Mouse (Mus musculus) neural tube, embryonic 14.5 days (tissue): ENCODE results near the gene Amt. TPM values are rescaled to one million over a fixed set of nuclear protein-coding genes. Genes with fewer than 3 reads are reported as not detected.
A peak's percentile ranks its signal among the peaks of the same experiment; 100 is the strongest.

Experiments used
- ATAC-seq: fragments of 200-750 bp; cut with Nextera tagmentation; 2 replicates; pipeline ENCODE4 v1.8.0; 2017; ENCODE audit warnings: low read depth, mild to moderate bottlenecking, moderate TSS enrichment, moderate library complexity
- H3K27ac ChIP-seq: fragments of 300-500 bp; sonication (generic); 2 replicates; pipeline ENCODE4 v1.5.1; 2014; ENCODE audit warnings: low read depth, mild to moderate bottlenecking, control low read depth, low read length, moderate library complexity, mixed read lengths
- H3K27me3 ChIP-seq: fragments of 300-500 bp; sonication (generic); 2 replicates; pipeline ENCODE4 v1.6.1; 2014; ENCODE audit warnings: low read length; ENCODE audit not compliant: control insufficient read depth, insufficient read depth
- H3K36me3 ChIP-seq: fragments of 300-500 bp; sonication (generic); 2 replicates; pipeline ENCODE4 v1.6.1; 2014; ENCODE audit warnings: low read length, mixed read lengths; ENCODE audit not compliant: control insufficient read depth, insufficient read depth
- H3K4me1 ChIP-seq: fragments of 300-500 bp; sonication (generic); 2 replicates; pipeline ENCODE4 v1.6.1; 2014; ENCODE audit warnings: low read length; ENCODE audit not compliant: control insufficient read depth, insufficient read depth
- H3K4me2 ChIP-seq: fragments of 300-500 bp; sonication (generic); 2 replicates; pipeline ENCODE4 v1.6.1; 2014; ENCODE audit warnings: mild to moderate bottlenecking, low read depth, low read length, control low read depth
- H3K4me3 ChIP-seq: fragments of 300-500 bp; sonication (generic); 2 replicates; pipeline ENCODE4 v1.5.1; 2014; ENCODE audit warnings: low read depth, low read length, control low read depth, mixed read lengths
- H3K9ac ChIP-seq: fragments of 300-500 bp; sonication (generic); replicated peaks from 2 replicates; pipeline ENCODE4 v1.6.1; 2014; ENCODE audit warnings: low read depth, mild to moderate bottlenecking, control low read depth, low read length, mixed read lengths
- H3K9me3 ChIP-seq: fragments of 300-500 bp; sonication (generic); 2 replicates; pipeline ENCODE4 v1.6.1; 2016; ENCODE audit warnings: low read length; ENCODE audit not compliant: control insufficient read depth
- WGBS: fragments of 180-500 bp; shearing (Covaris S2); extraction: QIAGEN DNeasy Blood & Tissue Kit; methylation state at CpG from one replicate; pipeline ENCODE4 v1.1.7; 2014; 5-methylcytosine and 5-hydroxymethylcytosine counted together
- polyA plus RNA-seq: library from polyadenylated mRNA; unstranded; fragments of >200 nt; fragmentation: Nextera tagmentation; extraction: Ambion mirVana; gene quantifications from 2 replicates; pipeline ENCODE4 v1.2.1, GENCODE M21; 2014

Amt gene
- polyA plus RNA-seq, 1 experiment from 2014 or later, result 27.9 TPM

DNA sequence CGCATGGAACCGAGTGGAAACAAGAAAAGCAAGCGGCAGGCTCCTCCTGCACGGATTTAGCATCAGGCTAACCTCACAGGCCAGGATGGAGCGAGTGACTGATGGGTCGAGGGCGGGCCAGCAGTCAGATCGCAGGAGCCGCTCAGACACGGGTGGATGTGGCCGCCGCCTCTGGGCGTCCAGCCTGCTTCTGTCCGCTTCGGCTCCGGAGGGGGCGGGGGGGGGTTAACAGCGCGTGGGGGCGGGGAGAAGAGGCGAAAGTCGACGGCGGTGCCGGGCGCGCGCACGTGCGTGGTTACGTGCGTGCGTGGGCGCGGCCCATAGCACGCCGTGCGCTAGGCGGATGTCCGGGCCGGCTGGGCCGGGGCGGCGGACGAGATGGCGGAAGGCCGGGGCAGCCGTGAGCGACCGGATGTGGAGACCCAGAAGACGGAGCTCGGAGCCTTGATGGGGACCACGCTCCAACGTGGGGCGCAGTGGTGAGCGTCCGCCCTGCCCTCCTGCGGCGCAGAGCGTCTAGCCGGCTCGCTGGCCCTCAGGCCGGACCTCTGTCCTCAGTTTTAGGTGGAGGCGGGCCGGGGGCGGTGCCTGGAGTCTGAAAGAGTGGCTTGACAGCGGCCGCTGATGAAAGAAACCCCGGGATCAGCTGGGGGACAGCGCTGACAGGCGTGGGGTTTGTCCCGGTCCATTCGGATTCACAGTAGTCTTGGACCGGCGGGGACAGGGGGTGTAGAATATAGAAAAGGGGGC is 51.1 kb downstream of the Amt start, which contains the start of gene Usp4:
Usp4 (plus strand) TSS at position 314 of the 750 bp plus-strand sequence.
- peak within 1 kb of the TSS; percentile 73 for H3K4me3 ChIP-seq
- under 1% methylated on average over 63 of the region's 75 CpGs for WGBS
- peak; percentile 96 for ATAC-seq
- H3K9me3 ChIP-seq, result no peaks in the 10 kb centered on the region
- H3K4me1 ChIP-seq, result peaks cover 15% of the 10 kb centered on the region; the same call in 1 of the 2 replicates
- H3K27me3 ChIP-seq, result no peaks in the 10 kb centered on the region
- H3K36me3 ChIP-seq, result peaks cover 21% of the 10 kb centered on the region
- H3K4me2 ChIP-seq, result peak within 1 kb of the TSS; percentile 83
- peak within 1 kb of the TSS; percentile 96 for H3K27ac ChIP-seq
- H3K9ac ChIP-seq, result peak within 1 kb of the TSS; percentile 79

GRCm38 (mm10) chr9:108348290-108348680 is 51.6 kb downstream of the Amt start:
- Histone ChIP-seq H3K9ac (peak overlapping the region; percentile 79), H3K4me1 (peaks cover 15% of the 10 kb centered on the region; the same call in 1 of the 2 replicates), H3K36me3 (peaks cover 27% of the 10 kb centered on the region), H3K27ac (peak overlapping the region; percentile 96), H3K4me2 (peak overlapping the region; percentile 83), H3K27me3 (no peaks in the 10 kb centered on the region), H3K4me3 (peak overlapping the region; percentile 73), H3K9me3 (no peaks in the 10 kb centered on the region)
- no peak for ATAC-seq
- 5% methylated on average over 14 of the region's 14 CpGs for WGBS

DNA sequence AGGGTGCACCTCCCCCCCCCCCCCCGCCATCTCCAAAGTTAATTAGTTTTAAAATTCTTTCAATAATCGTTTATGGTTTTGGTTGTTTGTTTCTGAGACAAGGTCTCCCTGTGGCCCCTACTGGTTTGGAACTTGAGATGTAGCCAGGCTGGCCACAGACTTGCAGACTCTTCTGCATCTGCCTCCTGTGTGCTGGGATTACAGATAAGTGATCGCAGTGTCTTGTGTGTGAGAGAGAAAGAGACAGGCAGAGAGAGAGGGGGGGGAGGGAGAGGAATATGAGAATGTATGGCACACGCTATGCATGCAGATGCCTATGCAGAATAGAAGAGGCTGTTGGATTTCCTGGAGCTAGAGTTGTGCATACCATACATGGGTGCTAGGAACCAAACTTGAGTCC is 53.1 kb downstream of the Amt start:
- Histone ChIP-seq H3K9me3 (no peaks in the 10 kb centered on the region), H3K27ac (no peak overlapping the region), H3K36me3 (peaks cover 36% of the 10 kb centered on the region), H3K4me2 (no peak overlapping the region), H3K9ac (no peak overlapping the region), H3K4me1 (peaks cover 15% of the 10 kb centered on the region; the same call in 1 of the 2 replicates), H3K4me3 (no peak overlapping the region), H3K27me3 (no peaks in the 10 kb centered on the region)
- WGBS, result 89% methylated on average over 4 of the region's 4 CpGs
- no peak for ATAC-seq

Other genes starting within 250 kb of the Amt start
- 19.5 and 21.2 TPM in 2 replicates for gene Gmppb, start 247.6 kb upstream of the Amt start, polyA plus RNA-seq
- gene Amigo3, start 243.7 kb upstream of the Amt start, polyA plus RNA-seq, result 2.8 and 3.5 TPM in 2 replicates
- 0.08 TPM in 1 of 2 replicates, not detected in the other for gene Mst1, start 216.4 kb upstream of the Amt start, polyA plus RNA-seq
- gene Rnf123, start 213.5 kb upstream of the Amt start, polyA plus RNA-seq, result 47.7 and 55.7 TPM in 2 replicates
- 47.9 and 51.7 TPM in 2 replicates for gene Apeh, start 202.2 kb upstream of the Amt start, polyA plus RNA-seq
- 16.0 and 17.9 TPM in 2 replicates for gene Bsn, start 106.5 kb upstream of the Amt start, polyA plus RNA-seq
- 58.6 and 74.6 TPM in 2 replicates for gene Dag1, start 32.9 kb upstream of the Amt start, polyA plus RNA-seq
- 130 and 165 TPM in 2 replicates for gene Nicn1, start 6.4 kb upstream of the Amt start, polyA plus RNA-seq
- 151 and 173 TPM in 2 replicates for gene Rhoa, start 9.3 kb downstream of the Amt start, polyA plus RNA-seq
- 55.2 and 60.8 TPM in 2 replicates for gene Tcta, start 9.3 kb downstream of the Amt start, polyA plus RNA-seq
- gene Gpx1, start 42.0 kb downstream of the Amt start, polyA plus RNA-seq, result 463 and 504 TPM in 2 replicates
- gene Usp4, start 51.0 kb downstream of the Amt start, polyA plus RNA-seq, result 130 and 149 TPM in 2 replicates
- gene 1700102P08Rik, start 96.0 kb downstream of the Amt start, polyA plus RNA-seq, result 2.1 and 2.5 TPM in 2 replicates
- 1.7 and 1.8 TPM in 2 replicates for gene Ccdc36, start 131.6 kb downstream of the Amt start, polyA plus RNA-seq
- gene BC048562, start 139.6 kb downstream of the Amt start, polyA plus RNA-seq, result not detected in 2 replicates
- gene Ccdc71, start 163.7 kb downstream of the Amt start, polyA plus RNA-seq, result 50.4 and 55.1 TPM in 2 replicates
- 49.8 and 63.3 TPM in 2 replicates for gene Klhdc8b, start 164.7 kb downstream of the Amt start, polyA plus RNA-seq
- 8.3 and 15.3 TPM in 2 replicates for gene Lamb2, start 182.9 kb downstream of the Amt start, polyA plus RNA-seq
- gene Usp19, start 193.7 kb downstream of the Amt start, polyA plus RNA-seq, result 66.1 and 73.0 TPM in 2 replicates
- 69.3 and 75.6 TPM in 2 replicates for gene Qars, start 210.9 kb downstream of the Amt start, polyA plus RNA-seq
- 122 and 138 TPM in 2 replicates for gene Qrich1, start 220.0 kb downstream of the Amt start, polyA plus RNA-seq